Mouse (Mus musculus): Measurements from ENCODE around the gene Scn8a.

- no peak for TF ChIP-seq GATA1 (IDR thresholded peaks at IDR 0.05; ENCODE audit: borderline replicate concordance, low read length)
- TF ChIP-seq FLI1 (IDR thresholded peaks at IDR 0.05; ENCODE audit: low read length): no peak
Measured at GRCm38 (mm10) chr15:100951491-100951890, 81.8 kb downstream of the Scn8a start.

All from megakaryocyte, embryonic 14.5 days (primary cell).